Mouse (Mus musculus) cortical plate, adult 2 months (tissue): Measurements from ENCODE around the gene Myo1b. TPM values are rescaled to one million over a fixed set of nuclear protein-coding genes. Genes with fewer than 3 reads are reported as not detected.

ENCODE experiments used
- H3K27ac ChIP-seq: fragments of 200-500 bp; 2 replicates; pipeline ENCODE4 v1.5.1; 2012; ENCODE audit warnings: low read length, control low read depth, inconsistent platforms; ENCODE audit not compliant: insufficient read depth
- H3K4me1 ChIP-seq: fragments of 200-500 bp; 2 replicates; pipeline ENCODE4 v1.6.1; 2011; ENCODE audit warnings: low read length; ENCODE audit not compliant: control insufficient read depth, insufficient read depth
- H3K4me3 ChIP-seq: fragments of 200-500 bp; 2 replicates; pipeline ENCODE4 v1.5.1; 2011; ENCODE audit warnings: mild to moderate bottlenecking, low read length, control low read depth; ENCODE audit not compliant: insufficient read depth
- CTCF ChIP-seq: fragments of 200-500 bp; IDR thresholded peaks from 2 replicates; pipeline ENCODE4 v1.5.1; 2011; ENCODE audit warnings: mild to moderate bottlenecking, control low read depth, low read length; ENCODE audit not compliant: insufficient read depth; ENCODE audit errors: extremely low read depth
- POLR2A ChIP-seq: fragments of 200-500 bp; IDR thresholded peaks from 2 replicates; pipeline ENCODE4 v1.6.1; 2011; ENCODE audit warnings: mild to moderate bottlenecking, low read length, control low read depth; ENCODE audit not compliant: insufficient read depth; ENCODE audit errors: extremely low read depth
- polyA plus RNA-seq: library from polyadenylated mRNA; depleted of rRNA; stranded (reverse); fragments of >200 nt; gene quantifications from 2 replicates; pipeline ENCODE4 v1.2.3, GENCODE M21; 2012

Myo1b gene
- polyA plus RNA-seq, 1 experiment = 31.5 TPM

GRCm38 (mm10) chr1:51743756-51744425, 172.0 kb downstream of the Myo1b start:
- no peak for TF ChIP-seq CTCF
- no peak for TF ChIP-seq POLR2A
- H3K4me1 ChIP-seq = no peaks in the 10 kb centered on the region

GRCm38 (mm10) chr1:51742586-51742985, 173.3 kb downstream of the Myo1b start:
- TF ChIP-seq CTCF = no peak
- TF ChIP-seq POLR2A = no peak
- Histone ChIP-seq H3K4me3 (no peak overlapping the region), H3K4me1 (no peaks in the 10 kb centered on the region), H3K27ac (no peak overlapping the region)

More at GRCm38 (mm10) chr1:51743756-51744425, 172.0 kb downstream of the Myo1b start:
- H3K27ac ChIP-seq = no peak overlapping the region
- H3K4me3 ChIP-seq = no peak overlapping the region

GRCm38 (mm10) chr1:51740626-51741231, 175.1 kb downstream of the Myo1b start:
- Histone ChIP-seq H3K4me3 (no peak overlapping the region), H3K4me1 (no peaks in the 10 kb centered on the region), H3K27ac (no peak overlapping the region)
- no peak for TF ChIP-seq CTCF
- no peak for TF ChIP-seq POLR2A

GRCm38 (mm10) chr1:51739252-51739852, 176.5 kb downstream of the Myo1b start:
- no peak overlapping the region for H3K27ac ChIP-seq

GRCm38 (mm10) chr1:51736822-51737221, 179.0 kb downstream of the Myo1b start:
- Histone ChIP-seq H3K4me1 (peaks cover 1% of the 10 kb centered on the region; the same call in 1 of the 2 replicates), H3K4me3 (no peak overlapping the region), H3K27ac (no peak overlapping the region)
- TF ChIP-seq POLR2A = no peak
- no peak for TF ChIP-seq CTCF

More at GRCm38 (mm10) chr1:51739252-51739852, 176.5 kb downstream of the Myo1b start:
- TF ChIP-seq CTCF (no peak), POLR2A (no peak)
- H3K4me3 ChIP-seq = no peak overlapping the region
- H3K4me1 ChIP-seq = peaks cover 1% of the 10 kb centered on the region; the same call in 1 of the 2 replicates

GRCm38 (mm10) chr1:51734721-51735120, 181.2 kb downstream of the Myo1b start:
- no peak for TF ChIP-seq CTCF
- no peak for TF ChIP-seq POLR2A
- H3K4me1 ChIP-seq = peaks cover 1% of the 10 kb centered on the region; the same call in 1 of the 2 replicates
- H3K4me3 ChIP-seq = no peak overlapping the region

GRCm38 (mm10) chr1:51729407-51729806, 186.5 kb downstream of the Myo1b start:
- TF ChIP-seq POLR2A = no peak
- no peak for TF ChIP-seq CTCF
- Histone ChIP-seq H3K4me3 (no peak overlapping the region), H3K27ac (no peak overlapping the region), H3K4me1 (no peaks in the 10 kb centered on the region)

More at GRCm38 (mm10) chr1:51734721-51735120, 181.2 kb downstream of the Myo1b start:
- no peak overlapping the region for H3K27ac ChIP-seq

GRCm38 (mm10) chr1:51728816-51729215, 187.1 kb downstream of the Myo1b start:
- no peaks in the 10 kb centered on the region for H3K4me1 ChIP-seq
- no peak overlapping the region for H3K27ac ChIP-seq
- no peak for TF ChIP-seq POLR2A
- no peak for TF ChIP-seq CTCF
- H3K4me3 ChIP-seq = no peak overlapping the region

GRCm38 (mm10) chr1:51719897-51720673, 195.8 kb downstream of the Myo1b start:
- Histone ChIP-seq H3K4me3 (no peak overlapping the region), H3K27ac (no peak overlapping the region), H3K4me1 (no peaks in the 10 kb centered on the region; the same call in 1 of the 2 replicates)
- TF ChIP-seq CTCF = no peak
- TF ChIP-seq POLR2A = no peak

- no peak overlapping the region for H3K27ac ChIP-seq
- no peaks in the 10 kb centered on the region for H3K4me1 ChIP-seq
- no peak overlapping the region for H3K4me3 ChIP-seq
- no peak for TF ChIP-seq POLR2A
- TF ChIP-seq CTCF = no peak
Observed at GRCm38 (mm10) chr1:51710831-51711230, 205.0 kb downstream of the Myo1b start.
